Mouse (Mus musculus): ENCODE results near the gene Gp9. TPM values are rescaled to one million over a fixed set of nuclear protein-coding genes. Genes with fewer than 3 reads are reported as not detected.

Gene Gp9
- polyA plus RNA-seq, 1 experiment from 2014 or later: 0.50 TPM

DNA sequence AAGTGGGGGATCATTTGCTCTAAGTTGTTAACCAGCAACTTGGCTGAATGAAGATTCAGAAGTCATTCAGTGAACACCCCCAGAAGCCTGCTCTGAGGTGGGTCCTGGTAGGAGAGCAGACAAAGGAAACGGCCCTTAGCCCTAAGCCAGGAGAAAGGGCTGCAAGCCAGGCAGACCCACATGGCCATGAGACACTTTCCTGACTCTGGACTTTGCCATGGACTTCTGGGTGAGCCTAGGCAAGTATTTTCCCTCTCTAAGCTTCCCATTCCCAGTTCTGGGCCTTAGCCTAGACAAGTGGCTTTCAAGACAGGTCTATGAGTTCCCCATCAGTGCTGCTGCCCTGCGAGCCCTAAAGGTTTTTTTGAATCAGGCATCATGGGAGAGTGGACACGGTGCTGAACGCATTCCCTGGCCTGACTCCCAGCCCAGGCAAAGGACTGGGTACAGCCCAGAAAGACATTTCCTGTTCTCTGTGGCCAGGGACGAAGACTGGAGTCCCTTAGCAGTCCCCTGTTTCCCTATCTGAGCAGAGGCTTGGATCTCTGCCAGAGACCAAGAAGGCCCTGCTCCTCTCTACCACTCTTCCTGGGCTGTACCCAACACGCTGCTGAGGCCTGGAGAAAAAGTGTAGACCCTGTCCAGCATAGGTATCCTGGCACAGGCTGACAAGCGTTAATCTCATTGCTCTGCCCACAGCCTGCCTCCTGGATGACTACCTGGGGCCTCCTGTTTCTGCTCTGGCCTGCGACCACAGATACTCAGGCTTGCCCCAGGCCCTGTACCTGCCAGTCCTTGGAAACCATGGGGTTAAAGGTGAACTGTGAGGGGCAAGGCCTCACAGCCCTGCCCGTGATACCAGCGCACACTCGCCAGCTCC, 662 bp downstream of the Gp9 start:
- Histone ChIP-seq H3K4me2 (ENCODE audit: low read length) (no peak overlapping the region), H3K27me3 (ENCODE audit: control insufficient read depth, insufficient read depth, low read depth, low read length) (no peaks in the 10 kb centered on the region), H3K36me3 (ENCODE audit: control insufficient read depth, insufficient read depth, low read length) (no peaks in the 10 kb centered on the region), H3K27ac (ENCODE audit: low read length) (no peak overlapping the region), H3K4me3 (ENCODE audit: low read depth, low read length) (no peak overlapping the region), H3K4me1 (ENCODE audit: control insufficient read depth, insufficient read depth, low read length) (no peaks in the 10 kb centered on the region), H3K9me3 (replicated peaks; ENCODE audit: control insufficient read depth, low read length, poor library complexity, severe bottlenecking) (no peaks in the 10 kb centered on the region), H3K9ac (ENCODE audit: low read depth, low read length) (no peak overlapping the region)
- WGBS: 77% methylated on average over 11 of the region's 11 CpGs
- no peak for ATAC-seq

DNA sequence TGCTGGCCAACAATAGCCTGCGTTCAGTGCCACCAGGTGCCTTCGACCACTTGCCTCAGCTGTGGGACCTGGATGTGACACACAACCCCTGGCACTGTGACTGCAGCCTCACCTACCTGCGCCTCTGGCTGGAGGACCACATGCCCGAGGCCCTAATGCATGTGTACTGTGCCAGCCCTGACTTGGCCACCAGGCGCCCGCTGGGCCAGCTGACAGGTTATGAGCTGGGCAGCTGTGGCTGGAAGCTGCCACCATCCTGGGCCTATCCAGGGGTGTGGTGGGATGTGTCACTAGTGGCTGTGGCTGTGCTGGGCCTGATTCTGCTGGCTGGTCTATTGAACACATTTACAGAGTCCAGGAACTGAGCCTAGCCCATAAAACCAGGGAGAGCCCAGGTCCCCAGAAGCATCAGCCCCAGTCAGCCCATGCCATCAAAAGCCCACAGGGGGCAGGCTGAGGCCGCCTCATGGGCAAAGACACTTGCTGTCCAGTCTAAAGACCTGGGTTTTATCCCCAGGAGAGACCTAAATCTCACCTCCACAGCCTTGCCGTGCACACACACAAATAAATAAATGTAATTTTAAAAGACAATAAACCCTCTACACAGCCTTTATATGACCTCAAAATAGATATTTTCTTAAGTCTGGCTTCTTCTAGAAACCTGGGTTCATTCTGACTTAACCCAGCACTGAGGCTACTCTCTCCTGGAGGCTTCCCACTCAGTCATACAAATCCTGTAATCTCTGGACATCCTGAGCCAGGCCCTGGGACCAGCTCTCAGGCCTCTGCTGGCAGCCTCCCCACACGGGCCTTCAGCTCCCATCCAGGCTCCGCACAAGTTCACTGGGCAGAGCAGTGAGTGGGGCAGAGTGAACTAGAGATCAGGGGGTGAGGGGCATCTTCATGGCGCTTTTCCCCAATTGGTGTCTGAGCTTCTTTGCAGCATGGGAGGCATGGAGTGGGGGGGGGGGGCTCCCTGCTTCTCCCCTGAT, 1.6 kb downstream of the Gp9 start:
- no peaks in the 10 kb centered on the region for H3K9me3 ChIP-seq (replicated peaks; ENCODE audit: control insufficient read depth, low read length, poor library complexity, severe bottlenecking)
- H3K4me2 ChIP-seq (ENCODE audit: low read length): no peak overlapping the region
- no peaks in the 10 kb centered on the region for H3K36me3 ChIP-seq (ENCODE audit: control insufficient read depth, insufficient read depth, low read length)
- no peak overlapping the region for H3K9ac ChIP-seq (ENCODE audit: low read depth, low read length)
- WGBS: 89% methylated on average over 11 of the region's 11 CpGs
- ATAC-seq: no peak
- H3K4me1 ChIP-seq (ENCODE audit: control insufficient read depth, insufficient read depth, low read length): no peaks in the 10 kb centered on the region
- H3K27ac ChIP-seq (ENCODE audit: low read length): no peak overlapping the region
- no peaks in the 10 kb centered on the region for H3K27me3 ChIP-seq (ENCODE audit: control insufficient read depth, insufficient read depth, low read depth, low read length)
- no peak overlapping the region for H3K4me3 ChIP-seq (ENCODE audit: low read depth, low read length)

DNA sequence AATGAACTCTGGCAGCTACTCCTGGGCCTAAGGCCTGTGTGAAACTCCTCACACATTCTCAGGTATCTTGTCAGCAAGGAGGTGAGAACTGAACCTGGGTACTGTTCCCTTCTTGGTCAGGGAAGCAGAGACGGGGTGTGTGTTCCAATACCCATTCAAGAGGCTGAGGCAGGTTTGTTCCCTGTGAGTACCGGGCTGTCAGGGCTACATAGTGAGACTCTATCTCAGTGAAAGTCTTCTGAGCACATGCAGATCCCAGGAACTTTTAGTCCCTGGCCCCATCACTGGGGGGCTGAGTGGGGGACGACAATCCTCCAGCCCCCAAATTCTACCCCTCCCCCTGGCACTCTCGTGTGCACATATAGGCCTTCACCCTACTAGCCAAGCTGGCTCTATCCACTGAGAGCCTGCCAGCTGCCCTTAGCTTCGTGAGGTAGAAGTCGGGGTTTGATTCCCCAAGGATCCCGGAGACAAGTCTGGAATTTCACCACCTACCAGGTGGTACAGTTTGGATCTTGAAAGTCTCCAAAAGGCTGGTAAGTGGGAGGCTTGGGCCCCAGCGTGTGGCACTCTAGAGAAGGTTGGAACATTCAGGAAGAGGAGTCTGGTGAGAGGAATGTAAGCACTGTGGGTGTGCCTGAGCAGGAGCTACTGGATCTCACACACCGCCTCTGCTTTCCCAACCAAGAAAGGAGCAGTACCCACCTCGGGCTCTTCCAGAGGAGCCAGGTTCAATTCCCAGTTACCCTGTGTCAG, 2.9 kb downstream of the Gp9 start:
- no peak overlapping the region for H3K4me2 ChIP-seq (ENCODE audit: low read length)
- 87% methylated on average over 10 of the region's 10 CpGs for WGBS
- H3K36me3 ChIP-seq (ENCODE audit: control insufficient read depth, insufficient read depth, low read length): no peaks in the 10 kb centered on the region

DNA sequence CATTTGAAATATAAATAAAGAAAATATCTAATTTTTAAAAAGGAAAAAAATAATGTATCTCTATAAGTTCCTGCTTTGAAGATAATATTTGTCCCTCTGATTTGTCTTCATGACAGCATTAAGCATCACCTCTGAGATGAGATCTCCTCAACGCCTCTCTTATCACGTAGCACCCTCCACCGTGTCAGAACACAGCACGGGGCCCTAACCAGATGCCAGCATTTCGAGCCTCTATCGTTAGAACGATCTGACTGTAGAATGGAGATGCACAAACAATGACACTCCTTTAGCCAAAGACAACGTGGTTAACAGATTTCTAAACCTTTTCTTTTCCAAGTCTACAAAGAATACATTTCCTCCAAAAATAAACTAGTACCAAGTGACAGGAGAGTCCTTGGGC, 6.2 kb downstream of the Gp9 start:
- WGBS: 85% methylated on average over 8 of the region's 8 CpGs
- H3K36me3 ChIP-seq (ENCODE audit: control insufficient read depth, insufficient read depth, low read length): no peaks in the 10 kb centered on the region
- H3K4me1 ChIP-seq (ENCODE audit: control insufficient read depth, insufficient read depth, low read length): peaks cover 2% of the 10 kb centered on the region; the same call in 1 of the 2 replicates
- no peaks in the 10 kb centered on the region for H3K27me3 ChIP-seq (ENCODE audit: control insufficient read depth, insufficient read depth, low read depth, low read length)
- H3K9me3 ChIP-seq (replicated peaks; ENCODE audit: control insufficient read depth, low read length, poor library complexity, severe bottlenecking): no peaks in the 10 kb centered on the region
- no peak for ATAC-seq
- no peak overlapping the region for H3K27ac ChIP-seq (ENCODE audit: low read length)
- H3K4me3 ChIP-seq (ENCODE audit: low read depth, low read length): no peak overlapping the region
- H3K9ac ChIP-seq (ENCODE audit: low read depth, low read length): no peak overlapping the region
- no peak overlapping the region for H3K4me2 ChIP-seq (ENCODE audit: low read length)

More for the DNA sequence above, 2.9 kb downstream of the Gp9 start:
- Histone ChIP-seq H3K4me1 (ENCODE audit: control insufficient read depth, insufficient read depth, low read length) (no peaks in the 10 kb centered on the region), H3K9me3 (replicated peaks; ENCODE audit: control insufficient read depth, low read length, poor library complexity, severe bottlenecking) (no peaks in the 10 kb centered on the region), H3K27ac (ENCODE audit: low read length) (no peak overlapping the region), H3K27me3 (ENCODE audit: control insufficient read depth, insufficient read depth, low read depth, low read length) (no peaks in the 10 kb centered on the region), H3K9ac (ENCODE audit: low read depth, low read length) (no peak overlapping the region), H3K4me3 (ENCODE audit: low read depth, low read length) (no peak overlapping the region)
- ATAC-seq: no peak

DNA sequence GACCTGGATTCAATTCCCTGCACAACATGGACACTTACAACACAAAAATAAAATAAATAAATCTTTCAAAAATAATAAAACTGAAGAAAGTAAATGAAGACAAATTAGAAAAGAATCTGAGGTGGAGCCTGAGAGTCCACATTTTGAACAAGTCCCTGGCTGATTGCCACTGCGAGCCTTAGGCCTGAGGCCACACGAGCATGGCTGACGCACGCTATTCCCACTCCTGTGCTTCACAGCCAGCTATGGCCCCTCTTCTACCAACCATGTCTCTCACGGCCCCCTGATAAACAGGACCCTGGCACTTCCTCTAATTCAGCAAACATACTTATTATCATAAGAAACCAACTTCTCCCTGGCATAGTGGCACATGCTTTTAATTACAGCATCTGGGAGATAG, 8.7 kb downstream of the Gp9 start:
- ATAC-seq: no peak
- H3K9me3 ChIP-seq (replicated peaks; ENCODE audit: control insufficient read depth, low read length, poor library complexity, severe bottlenecking): no peaks in the 10 kb centered on the region
- WGBS: 91% methylated on average over 5 of the region's 5 CpGs

DNA sequence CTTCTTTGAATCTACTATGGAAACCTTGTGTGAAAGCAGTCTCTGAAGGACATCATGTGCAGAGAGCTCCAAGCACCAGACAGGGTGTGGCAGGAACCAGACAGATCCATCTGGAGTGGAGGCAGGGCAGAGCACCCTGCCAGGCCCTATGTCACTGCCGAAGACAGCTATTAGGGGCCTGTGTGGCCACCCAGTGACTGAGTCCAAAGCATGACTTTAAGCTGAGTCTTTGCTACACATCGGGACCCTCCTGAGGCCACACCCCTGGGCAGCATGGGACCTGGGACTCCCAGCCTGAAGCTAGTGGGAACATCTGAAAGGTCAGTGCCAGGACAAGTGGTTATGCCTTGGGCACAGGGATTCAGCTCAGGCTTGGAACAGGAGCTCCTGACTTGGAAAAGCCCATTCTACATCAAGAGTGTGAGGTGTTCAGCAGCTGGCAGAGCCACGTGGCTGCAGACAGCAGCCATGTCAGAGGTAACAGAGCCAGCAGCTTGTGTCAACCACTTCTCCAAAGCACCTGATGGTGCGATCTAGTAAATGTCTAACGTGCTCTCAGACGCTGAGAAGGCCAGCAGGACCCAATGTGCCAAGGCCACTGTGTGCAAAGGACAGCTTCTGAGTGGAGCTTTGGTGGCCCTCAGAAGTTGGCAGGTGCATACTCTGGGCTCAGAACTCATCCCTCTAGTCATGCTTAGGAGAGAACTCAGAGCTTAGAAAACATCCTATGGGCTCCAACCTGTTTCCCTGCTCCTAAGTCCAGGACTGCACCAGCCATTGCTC, 9.4 kb downstream of the Gp9 start:
- H3K9me3 ChIP-seq (replicated peaks; ENCODE audit: control insufficient read depth, low read length, poor library complexity, severe bottlenecking): no peaks in the 10 kb centered on the region
- no peak overlapping the region for H3K9ac ChIP-seq (ENCODE audit: low read depth, low read length)
- no peak overlapping the region for H3K4me3 ChIP-seq (ENCODE audit: low read depth, low read length)
- H3K4me1 ChIP-seq (ENCODE audit: control insufficient read depth, insufficient read depth, low read length): peaks cover 2% of the 10 kb centered on the region; the same call in 1 of the 2 replicates
- WGBS: 92% methylated on average over 6 of the region's 6 CpGs
- H3K27ac ChIP-seq (ENCODE audit: low read length): no peak overlapping the region
- no peak overlapping the region for H3K4me2 ChIP-seq (ENCODE audit: low read length)
- ATAC-seq: no peak
- no peaks in the 10 kb centered on the region for H3K27me3 ChIP-seq (ENCODE audit: control insufficient read depth, insufficient read depth, low read depth, low read length)
- 0 out of 2 replicates have a peak, but pooled peaks cover 2% of the 10 kb centered on the region for H3K36me3 ChIP-seq (ENCODE audit: control insufficient read depth, insufficient read depth, low read length)

More for the DNA sequence above, 8.7 kb downstream of the Gp9 start:
- Histone ChIP-seq H3K4me3 (ENCODE audit: low read depth, low read length) (no peak overlapping the region), H3K4me1 (ENCODE audit: control insufficient read depth, insufficient read depth, low read length) (peaks cover 2% of the 10 kb centered on the region; the same call in 1 of the 2 replicates), H3K36me3 (ENCODE audit: control insufficient read depth, insufficient read depth, low read length) (no peaks in the 10 kb centered on the region), H3K9ac (ENCODE audit: low read depth, low read length) (no peak overlapping the region), H3K4me2 (ENCODE audit: low read length) (no peak overlapping the region), H3K27ac (ENCODE audit: low read length) (no peak overlapping the region), H3K27me3 (ENCODE audit: control insufficient read depth, insufficient read depth, low read depth, low read length) (no peaks in the 10 kb centered on the region)

DNA sequence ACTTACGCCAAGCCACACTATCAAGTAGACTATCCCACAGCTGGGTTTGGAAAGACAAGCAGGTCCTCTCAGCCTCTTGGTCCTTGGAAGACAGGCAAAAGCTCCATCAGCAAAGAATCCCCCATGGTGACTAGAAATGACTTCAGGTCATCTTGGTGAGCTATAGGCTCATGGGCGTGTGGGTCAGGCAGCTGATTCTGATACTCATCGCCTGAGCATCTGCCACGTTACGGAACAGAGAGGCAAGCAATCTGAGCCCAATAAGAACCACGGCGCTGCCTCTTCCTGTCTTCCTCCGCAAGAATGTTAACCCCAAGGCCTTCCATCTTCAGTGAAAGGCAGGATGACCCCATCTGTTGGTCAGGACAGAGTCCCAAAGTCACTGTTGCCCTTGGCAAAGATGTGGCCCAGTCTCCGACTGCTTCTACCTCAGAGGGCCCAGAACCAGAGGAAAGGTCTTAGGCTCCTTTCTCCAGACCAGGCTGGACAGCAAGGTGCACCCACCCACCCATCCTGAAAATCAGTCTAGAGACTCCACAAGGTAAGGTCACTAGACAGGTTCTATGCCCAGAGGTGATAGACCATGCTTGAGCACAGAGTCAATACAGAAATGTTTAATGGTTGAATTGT, 10.5 kb downstream of the Gp9 start:
- peaks cover 2% of the 10 kb centered on the region; the same call in 1 of the 2 replicates for H3K4me1 ChIP-seq (ENCODE audit: control insufficient read depth, insufficient read depth, low read length)
- H3K27ac ChIP-seq (ENCODE audit: low read length): no peak overlapping the region
- H3K9ac ChIP-seq (ENCODE audit: low read depth, low read length): no peak overlapping the region
- peaks cover 4% of the 10 kb centered on the region; the same call in 1 of the 2 replicates for H3K36me3 ChIP-seq (ENCODE audit: control insufficient read depth, insufficient read depth, low read length)
- no peaks in the 10 kb centered on the region for H3K9me3 ChIP-seq (replicated peaks; ENCODE audit: control insufficient read depth, low read length, poor library complexity, severe bottlenecking)
- no peaks in the 10 kb centered on the region for H3K27me3 ChIP-seq (ENCODE audit: control insufficient read depth, insufficient read depth, low read depth, low read length)
- no peak for ATAC-seq
- H3K4me3 ChIP-seq (ENCODE audit: low read depth, low read length): no peak overlapping the region
- H3K4me2 ChIP-seq (ENCODE audit: low read length): no peak overlapping the region
- 97% methylated on average over 9 of the region's 9 CpGs for WGBS

All from midbrain, embryonic 16.5 days (tissue).